Comparison of ENCODE assay signal across 8 mouse cellular contexts in the genomic region with DNA sequence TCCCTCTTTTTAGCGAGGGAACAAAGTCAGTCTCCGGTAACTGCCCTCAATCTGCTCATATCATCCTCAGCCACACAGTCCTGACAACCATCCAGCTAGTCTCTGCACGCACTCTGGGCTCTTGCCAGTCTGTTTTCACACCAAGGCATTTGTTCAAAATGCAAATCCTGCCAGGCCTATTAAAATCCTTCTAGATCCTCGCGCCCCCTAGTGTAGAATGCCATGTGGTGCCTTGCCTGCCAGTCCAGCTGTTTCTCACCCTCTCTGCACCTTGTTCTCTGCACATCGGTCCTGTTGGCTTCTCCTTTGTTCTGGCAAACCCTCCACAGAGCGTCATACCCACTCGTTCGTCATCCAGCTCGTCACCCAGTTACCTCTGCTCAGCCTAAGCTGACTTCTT. TPM values are rescaled to one million over a fixed set of nuclear protein-coding genes. Genes with fewer than 3 reads are reported as not detected.
A peak's percentile ranks its signal among the peaks of the same experiment; 100 is the strongest.
DNase-seq lines count a peak whose midpoint lies in the region; ATAC-seq and TF ChIP-seq lines count a peak whose summit lies in the region.
"Had no signal": no experiment of that assay in that cellular context is flagged by ENCODE, and none has a peak within 500 bp of the region (broad histone marks: within the 10 kb centered on the region; RNA-seq: fewer than 3 reads in every experiment).

No protein-coding gene starts in this region.

- ATAC-seq in G1E (ENCODE audit: extremely low read depth, insufficient number of reproducible peaks, low FRiP score, poor library complexity, severe bottlenecking), result no peak
- ATAC-seq in embryonic facial prominence, embryonic 11.5 days (replicated peaks; ENCODE audit: insufficient number of reproducible peaks, low FRiP score, low TSS enrichment, low read depth), result 0 out of 2 replicates have a peak, but pooled peaks have one; percentile 44
- ATAC-seq in heart, embryonic 12.5 days (ENCODE audit: insufficient number of reproducible peaks, low FRiP score), result no peak
- peak; percentile 31; the same call in 1 of the 2 replicates for ATAC-seq in lung, embryonic 16.5 days (ENCODE audit: low read depth)

- no peak overlapping the region for H3K27ac ChIP-seq in embryonic facial prominence, embryonic 11.5 days (replicated peaks; ENCODE audit: low read depth, low read length)
- H3K27ac ChIP-seq in heart, embryonic 12.5 days (ENCODE audit: poor library complexity, severe bottlenecking), result no peak overlapping the region
- H3K27ac ChIP-seq in lung, embryonic 16.5 days (ENCODE audit: low read length), result no peak overlapping the region
- H3K27ac ChIP-seq: lung, embryonic 15.5 days had no signal

- H3K9me3 ChIP-seq in G1E (replicated peaks), result no peaks in the 10 kb centered on the region
- H3K9me3 ChIP-seq in embryonic facial prominence, embryonic 11.5 days (replicated peaks; ENCODE audit: control insufficient read depth, low read length), result no peaks in the 10 kb centered on the region
- H3K9me3 ChIP-seq in heart, embryonic 12.5 days (replicated peaks), result no peaks in the 10 kb centered on the region
- no peaks in the 10 kb centered on the region for H3K9me3 ChIP-seq in lung, embryonic 16.5 days (ENCODE audit: control insufficient read depth, low read length)
- H3K9me3 ChIP-seq: lung, embryonic 15.5 days had no signal

- H3K4me1 ChIP-seq in G1E (ENCODE audit: insufficient read depth, low read depth, low read length), result no peaks in the 10 kb centered on the region
- no peaks in the 10 kb centered on the region for H3K4me1 ChIP-seq in embryonic facial prominence, embryonic 11.5 days (ENCODE audit: control insufficient read depth, insufficient read depth, low read length)
- peaks cover 5% of the 10 kb centered on the region; the same call in 1 of the 2 replicates for H3K4me1 ChIP-seq in heart, embryonic 12.5 days (replicated peaks)
- peaks cover 4% of the 10 kb centered on the region; the same call in 1 of the 2 replicates for H3K4me1 ChIP-seq in lung, embryonic 16.5 days (replicated peaks; ENCODE audit: control insufficient read depth, insufficient read depth, low read length)
- H3K4me1 ChIP-seq: lung, embryonic 15.5 days had no signal

- H3K27me3 ChIP-seq in G1E (ENCODE audit: insufficient read depth, low read length), result peaks cover 9% of the 10 kb centered on the region
- no peaks in the 10 kb centered on the region for H3K27me3 ChIP-seq in embryonic facial prominence, embryonic 11.5 days (ENCODE audit: control insufficient read depth, insufficient read depth, low read length)
- H3K27me3 ChIP-seq in heart, embryonic 12.5 days (replicated peaks), result no peaks in the 10 kb centered on the region
- no peaks in the 10 kb centered on the region for H3K27me3 ChIP-seq in lung, embryonic 16.5 days (ENCODE audit: control insufficient read depth, insufficient read depth, low read depth, low read length)
- H3K27me3 ChIP-seq: lung, embryonic 15.5 days had no signal

- no peaks in the 10 kb centered on the region for H3K36me3 ChIP-seq in G1E (replicated peaks)
- no peaks in the 10 kb centered on the region for H3K36me3 ChIP-seq in embryonic facial prominence, embryonic 11.5 days (replicated peaks; ENCODE audit: control insufficient read depth, insufficient read depth, low read depth, low read length)
- H3K36me3 ChIP-seq in heart, embryonic 12.5 days, result no peaks in the 10 kb centered on the region
- H3K36me3 ChIP-seq in lung, embryonic 16.5 days (ENCODE audit: control insufficient read depth, insufficient read depth, low read length), result no peaks in the 10 kb centered on the region
- H3K36me3 ChIP-seq: lung, embryonic 15.5 days had no signal

- no peak overlapping the region for H3K4me3 ChIP-seq in G1E (ENCODE audit: low read depth, low read length)
- H3K4me3 ChIP-seq in embryonic facial prominence, embryonic 11.5 days (ENCODE audit: low read depth, low read length), result no peak overlapping the region
- no peak overlapping the region for H3K4me3 ChIP-seq in heart, embryonic 12.5 days
- H3K4me3 ChIP-seq in lung, embryonic 16.5 days (ENCODE audit: low read length), result no peak overlapping the region
- H3K4me3 ChIP-seq: lung, embryonic 15.5 days had no signal

- DNase-seq in G1E (ENCODE audit: low spot score), result no peak
- DNase-seq in adrenal gland, postnatal 10 days, result peak; percentile 74
- peak; percentile 64 for DNase-seq in embryonic facial prominence, embryonic 11.5 days (ENCODE audit: low spot score)
- DNase-seq in layer of hippocampus, adult 8-10 months (ENCODE audit: low spot score in 2 of 2), result peak; percentile 75 to 80
- peak; percentile 83 for DNase-seq in right cerebral cortex, adult 18-20 months

- no peak overlapping the region for H3K4me2 ChIP-seq in embryonic facial prominence, embryonic 11.5 days (ENCODE audit: low read depth, low read length)
- peak overlapping the region; percentile 21; the same call in 1 of the 2 replicates for H3K4me2 ChIP-seq in heart, embryonic 12.5 days
- no peak overlapping the region for H3K4me2 ChIP-seq in lung, embryonic 16.5 days (ENCODE audit: low read depth, low read length)
- H3K4me2 ChIP-seq: lung, embryonic 15.5 days had no signal

- TF ChIP-seq CTCF in G1E (IDR thresholded peaks at IDR 0.05; ENCODE audit: low read depth, low read length), result peak; percentile 12; the same call in 1 of the 2 replicates

- 30% methylated on average over 10 of the region's 10 CpGs for WGBS in embryonic facial prominence, embryonic 11.5 days
- 16% methylated on average over 10 of the region's 10 CpGs for WGBS in heart, embryonic 12.5 days
- WGBS in lung, embryonic 16.5 days, result 11% methylated on average over 10 of the region's 10 CpGs

- H3K9ac ChIP-seq in embryonic facial prominence, embryonic 11.5 days (replicated peaks; ENCODE audit: low read length), result no peak overlapping the region
- no peak overlapping the region for H3K9ac ChIP-seq in heart, embryonic 12.5 days
- no peak overlapping the region for H3K9ac ChIP-seq in lung, embryonic 16.5 days (ENCODE audit: low read length)
- H3K9ac ChIP-seq: lung, embryonic 15.5 days had no signal

RNA-seq across cellular contexts. Expression of a gene that starts 36.2 kb away (rescaled TPM):
- total RNA-seq in G1E (2014; fragmentation: Nextera tagmentation), result not detected in 2 replicates
- total RNA-seq in G1E (2017), result 0.27 TPM in 1 of 2 replicates, not detected in the other
- not detected in 2 replicates for polyA plus RNA-seq in G1E (2012)
- total RNA-seq in adrenal gland, postnatal 10 days (2021), result not detected
- polyA plus RNA-seq in embryonic facial prominence, embryonic 11.5 days (2014; fragmentation: Nextera tagmentation; extraction: Ambion mirVana), result not detected in 2 replicates
- 0.13 TPM in 1 of 2 replicates, not detected in the other for polyA plus RNA-seq in heart, embryonic 12.5 days (2016; fragmentation: Nextera tagmentation; extraction: Ambion mirVana)
- total RNA-seq in layer of hippocampus, adult 8-10 months (2022), result 1 to 10 TPM; 1.1 to 2.6 (median 1.2) TPM
- not detected in 2 replicates for polyA plus RNA-seq in lung, embryonic 16.5 days (2015; fragmentation: Nextera tagmentation; extraction: Ambion mirVana)
- polyA plus RNA-seq: lung, embryonic 15.5 days had no signal

Comparison
In these comparisons a context has a peak if more than half of its experiments do, and no peak if none do; other contexts are left out.
1. ATAC-seq: peak in embryonic facial prominence, embryonic 11.5 days (single experiment) and lung, embryonic 16.5 days (single experiment); none in G1E (single experiment) and heart, embryonic 12.5 days (single experiment).